ENCODE assay signal across 8 mouse cellular contexts in genomic region chr14:25317680-25318471, GRCm38 (mm10).
DNase-seq lines count a peak whose midpoint lies in the region; ATAC-seq and TF ChIP-seq lines count a peak whose summit lies in the region.

No protein-coding gene starts in this region.

- no peak for TF ChIP-seq POLR2A in spleen, adult 2 months (IDR thresholded peaks at IDR 0.05; ENCODE audit: low read depth, low read length)

- H3K9me3 ChIP-seq in intestine, postnatal 0 days (ENCODE audit: control insufficient read depth) = no peaks in the 10 kb centered on the region

- no peaks in the 10 kb centered on the region for H3K36me3 ChIP-seq in intestine, postnatal 0 days (ENCODE audit: control insufficient read depth, insufficient read depth)
- no peaks in the 10 kb centered on the region for H3K36me3 ChIP-seq in spleen, adult 2 months (ENCODE audit: control insufficient read depth, insufficient read depth, low read length)

- WGBS in intestine, postnatal 0 days = 22% methylated on average over 37 of the region's 37 CpGs
- WGBS in spleen, adult 2 months = 29% methylated on average over 35 of the region's 37 CpGs

- no peak overlapping the region; the same call in 1 of the 2 replicates for H3K27ac ChIP-seq in intestine, postnatal 0 days (ENCODE audit: low read depth, low read length)
- no peak overlapping the region for H3K27ac ChIP-seq in spleen, adult 2 months (ENCODE audit: insufficient read depth, low read length)

- H3K4me3 ChIP-seq in intestine, postnatal 0 days (ENCODE audit: low read depth, low read length) = peak overlapping the region; percentile 20; the same call in 1 of the 2 replicates
- H3K4me3 ChIP-seq in spleen, adult 2 months (ENCODE audit: extremely low read depth, insufficient read depth, insufficient read length) = peak overlapping the region; percentile 22; the same call in 1 of the 2 replicates

- ATAC-seq in intestine, postnatal 0 days = peak; percentile 81

- intact Hi-C loops in left cerebral cortex, postnatal 14 days (cut with DNase I) = loop anchor here (2.0 to 10.0 kb wide), 2 partner anchors 61 to 137 kb away; partner anchors contain the start of gene Zmiz1

- no peaks in the 10 kb centered on the region for H3K27me3 ChIP-seq in intestine, postnatal 0 days (replicated peaks; ENCODE audit: control insufficient read depth, insufficient read depth, low read length)
- H3K27me3 ChIP-seq in spleen, adult 2 months (ENCODE audit: control insufficient read depth, insufficient read depth, low read length) = 0 out of 2 replicates have a peak, but pooled peaks cover 1% of the 10 kb centered on the region

- peaks cover 4% of the 10 kb centered on the region; the same call in 1 of the 2 replicates for H3K4me1 ChIP-seq in intestine, postnatal 0 days (replicated peaks; ENCODE audit: control insufficient read depth, insufficient read depth, low read length)
- H3K4me1 ChIP-seq in spleen, adult 2 months (ENCODE audit: control insufficient read depth, insufficient read depth, insufficient read length) = peaks cover 5% of the 10 kb centered on the region; the same call in 1 of the 2 replicates

- H3K4me2 ChIP-seq in intestine, postnatal 0 days (replicated peaks; ENCODE audit: low read depth) = peak overlapping the region; percentile 58

- TF ChIP-seq CTCF in intestine, postnatal 0 days (IDR thresholded peaks at IDR 0.05; ENCODE audit: low read depth) = no peak
- TF ChIP-seq CTCF in spleen, adult 2 months (IDR thresholded peaks at IDR 0.05; ENCODE audit: extremely low read depth, insufficient read depth, insufficient read length, insufficient replicate concordance) = no peak

- H3K9ac ChIP-seq in intestine, postnatal 0 days (ENCODE audit: low read depth, low read length) = peak overlapping the region; percentile 17; the same call in 1 of the 2 replicates

- DNase-seq in adrenal gland, adult 18-20 months (ENCODE audit: low spot score in 2 of 2) = peak; percentile 56 to 72
- DNase-seq in cerebellum, postnatal 36 days = peak; percentile 69 to 77
- DNase-seq in gastrocnemius, postnatal 10 days = peak; percentile 77
- peak; percentile 81 to 85 for DNase-seq in left cerebral cortex, postnatal 14 days (ENCODE audit: low spot score in 2 of 2)
- DNase-seq in mesoderm, embryonic 11.5 days (ENCODE audit: low read depth, low spot score) = peak; percentile 88
- DNase-seq in spleen, adult 2 months (ENCODE audit: low read depth in 1 of 2, low spot score in 2 of 2) = peak in 1 of 2 experiments; percentile 68
- DNase-seq in adipocyte (ENCODE audit: low spot score) = no peak
